Mouse (Mus musculus): Measurements from ENCODE around the gene Hist1h3a.

The Hist1h3a gene

DNA sequence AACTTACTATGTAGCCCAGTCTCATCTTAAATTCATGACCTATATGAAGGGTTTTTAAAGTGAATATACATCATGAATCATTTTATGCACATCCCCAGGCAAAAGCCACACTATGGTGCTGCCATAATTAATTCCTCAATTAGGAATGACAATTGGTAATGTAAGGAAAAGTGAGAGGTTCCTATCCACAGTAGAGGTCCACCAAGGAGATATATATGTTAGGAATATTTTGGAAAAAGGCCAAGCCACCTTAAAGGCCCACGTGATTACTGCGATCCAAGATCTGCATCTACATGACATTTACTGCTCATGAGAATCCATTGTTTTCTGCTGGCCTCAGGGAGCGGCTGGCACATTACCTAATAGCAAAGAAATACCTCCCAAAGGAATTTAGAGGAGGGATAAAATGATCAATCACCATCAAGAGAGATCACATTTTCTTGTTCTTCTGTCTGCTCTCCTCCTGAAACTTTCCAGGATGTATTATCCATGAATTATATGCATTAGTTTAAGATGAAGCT is 2.9 kb downstream of the Hist1h3a start:
- no peak for DNase-seq (ENCODE audit: low spot score in 2 of 2)

- no peak for DNase-seq (ENCODE audit: low spot score in 2 of 2)
Observed at GRCm38 (mm10) chr13:23757921-23758320, 4.3 kb downstream of the Hist1h3a start.

DNA sequence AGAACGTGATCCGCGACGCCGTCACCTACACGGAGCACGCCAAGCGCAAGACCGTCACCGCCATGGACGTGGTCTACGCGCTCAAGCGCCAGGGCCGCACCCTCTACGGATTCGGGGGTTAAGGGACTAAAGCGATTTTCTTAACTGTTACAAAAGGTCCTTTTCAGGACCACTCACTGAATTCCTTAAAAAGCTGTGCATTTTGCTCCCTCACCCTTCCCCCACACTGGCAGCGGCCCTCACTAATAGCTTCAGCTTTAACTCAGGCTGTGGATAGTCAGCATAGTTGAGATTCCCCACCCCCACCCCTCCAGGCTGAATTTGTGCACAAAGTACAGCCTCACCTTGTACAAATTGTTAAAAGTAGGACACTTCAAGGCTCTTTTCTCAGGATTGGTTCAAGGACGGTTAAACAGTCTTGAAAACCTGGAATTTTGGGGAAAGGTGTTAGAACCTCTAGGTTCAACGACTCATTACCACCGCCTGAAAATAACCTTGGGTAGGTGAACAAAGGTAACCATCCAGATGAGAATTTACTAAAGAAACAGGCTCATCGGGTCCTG is 4.9 kb downstream of the Hist1h3a start:
- no peak for DNase-seq (ENCODE audit: low spot score in 2 of 2)

- peak; percentile 92 to 97 for DNase-seq (ENCODE audit: low spot score in 2 of 2)
Observed at GRCm38 (mm10) chr13:23756790-23757189, 5.4 kb downstream of the Hist1h3a start, which contains the start of gene Hist1h4b. Gene Hist1h4b, plus strand, starts transcription at chr13:23757013.

- no peak for DNase-seq (ENCODE audit: low spot score in 2 of 2)
Observed at GRCm38 (mm10) chr13:23755000-23755399, 7.2 kb downstream of the Hist1h3a start.

DNA sequence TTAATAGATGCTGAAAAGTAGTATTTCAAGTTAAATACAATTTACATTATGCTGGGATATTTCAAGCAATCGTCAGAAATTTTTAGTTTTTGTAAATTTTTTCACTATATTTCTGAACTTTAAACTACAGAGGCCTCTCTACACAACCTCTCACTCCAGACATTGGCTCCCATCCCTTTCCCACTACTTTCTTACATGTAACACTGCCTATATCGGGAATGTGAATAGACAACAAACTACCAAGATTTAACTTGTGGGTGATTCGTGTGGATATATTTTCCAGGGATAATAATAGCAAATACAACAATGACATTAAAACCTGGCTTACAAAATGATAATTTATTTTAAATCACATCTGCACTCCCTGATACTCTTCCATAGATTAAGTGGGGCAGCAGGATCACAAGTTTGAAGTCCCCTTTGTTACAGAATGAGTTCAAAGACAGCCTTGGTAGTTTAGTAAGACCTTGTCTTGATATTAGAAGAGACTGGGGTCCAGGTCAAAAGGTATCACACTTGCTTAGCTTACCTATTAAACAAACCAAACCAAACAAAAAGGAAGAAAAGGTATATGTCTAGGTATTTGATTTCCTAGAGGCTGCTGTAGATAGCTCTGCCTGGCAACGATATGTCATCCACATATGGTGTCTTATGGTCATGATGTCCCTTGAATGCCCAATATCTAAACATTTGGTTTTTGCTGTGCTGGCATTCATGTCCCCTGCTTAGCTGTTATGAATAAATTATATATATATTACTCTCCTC is 8.7 kb downstream of the Hist1h3a start:
- no peak for DNase-seq (ENCODE audit: low spot score in 2 of 2)

DNA sequence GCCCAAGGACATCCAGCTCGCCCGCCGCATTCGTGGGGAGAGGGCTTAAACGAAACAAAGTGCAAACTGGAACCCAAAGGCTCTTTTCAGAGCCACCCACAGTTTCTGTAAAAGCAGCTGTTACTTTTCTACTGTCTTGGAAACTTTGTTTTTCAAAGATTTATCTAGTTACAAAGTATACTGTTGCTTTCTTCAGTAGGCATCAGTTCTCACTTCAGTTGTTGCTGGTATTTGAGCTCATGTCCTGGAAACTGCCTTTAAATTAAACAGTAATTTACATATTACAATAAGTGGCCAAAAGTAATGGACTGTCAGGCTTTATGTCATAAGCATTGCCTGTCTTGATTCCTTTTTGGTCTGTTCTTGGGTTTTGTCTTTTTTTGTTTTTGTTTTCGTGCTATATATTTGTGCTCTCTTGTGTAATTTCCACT is 9.4 kb downstream of the Hist1h3a start:
- DNase-seq (ENCODE audit: low spot score in 2 of 2) = no peak

GRCm38 (mm10) chr13:23752067-23752741 is 10.0 kb downstream of the Hist1h3a start, which contains the start of gene Hist1h3b:
Gene Hist1h3b, plus strand, starts transcription at chr13:23752267.
- DNase-seq (ENCODE audit: low spot score in 2 of 2) = peak; percentile 98

- no peak for DNase-seq (ENCODE audit: low spot score in 2 of 2)
Observed at GRCm38 (mm10) chr13:23751478-23751956, 10.7 kb downstream of the Hist1h3a start.

- DNase-seq (ENCODE audit: low spot score in 2 of 2) = peak; percentile 47 to 60
Observed at GRCm38 (mm10) chr13:23750839-23751477, 11.2 kb downstream of the Hist1h3a start, which contains the start of gene Hist1h2ab. Gene Hist1h2ab, plus strand, starts transcription at chr13:23751126.

DNA sequence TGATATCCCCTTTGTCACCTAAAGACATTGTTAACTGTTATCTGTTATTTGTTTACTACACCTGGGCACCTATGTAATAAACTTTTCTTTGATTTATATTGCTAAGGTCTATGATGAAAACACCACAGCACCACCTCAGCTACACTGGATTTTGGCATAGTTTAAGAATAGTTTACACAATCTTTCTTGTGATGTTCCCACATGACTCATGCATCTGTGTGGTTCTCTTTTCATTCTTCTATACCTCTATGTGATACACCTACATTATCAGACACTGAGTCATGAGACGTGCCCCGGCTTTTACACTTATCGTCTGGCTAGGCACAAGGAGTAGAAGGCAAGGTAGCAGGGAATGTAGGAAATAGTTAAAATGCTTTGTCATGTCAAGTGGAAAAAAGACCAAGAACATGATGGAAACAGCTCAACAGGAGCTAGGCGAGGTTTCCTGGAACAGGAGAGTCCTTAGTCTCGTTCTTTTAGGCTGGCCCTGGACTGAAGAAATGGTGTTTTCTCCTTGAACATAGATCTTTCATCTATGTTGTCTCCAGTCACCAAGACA is 12.5 kb downstream of the Hist1h3a start:
- DNase-seq (ENCODE audit: low spot score in 2 of 2) = no peak

GRCm38 (mm10) chr13:23747892-23748288 is 14.3 kb downstream of the Hist1h3a start:
- DNase-seq (ENCODE audit: low spot score in 2 of 2) = no peak

DNA sequence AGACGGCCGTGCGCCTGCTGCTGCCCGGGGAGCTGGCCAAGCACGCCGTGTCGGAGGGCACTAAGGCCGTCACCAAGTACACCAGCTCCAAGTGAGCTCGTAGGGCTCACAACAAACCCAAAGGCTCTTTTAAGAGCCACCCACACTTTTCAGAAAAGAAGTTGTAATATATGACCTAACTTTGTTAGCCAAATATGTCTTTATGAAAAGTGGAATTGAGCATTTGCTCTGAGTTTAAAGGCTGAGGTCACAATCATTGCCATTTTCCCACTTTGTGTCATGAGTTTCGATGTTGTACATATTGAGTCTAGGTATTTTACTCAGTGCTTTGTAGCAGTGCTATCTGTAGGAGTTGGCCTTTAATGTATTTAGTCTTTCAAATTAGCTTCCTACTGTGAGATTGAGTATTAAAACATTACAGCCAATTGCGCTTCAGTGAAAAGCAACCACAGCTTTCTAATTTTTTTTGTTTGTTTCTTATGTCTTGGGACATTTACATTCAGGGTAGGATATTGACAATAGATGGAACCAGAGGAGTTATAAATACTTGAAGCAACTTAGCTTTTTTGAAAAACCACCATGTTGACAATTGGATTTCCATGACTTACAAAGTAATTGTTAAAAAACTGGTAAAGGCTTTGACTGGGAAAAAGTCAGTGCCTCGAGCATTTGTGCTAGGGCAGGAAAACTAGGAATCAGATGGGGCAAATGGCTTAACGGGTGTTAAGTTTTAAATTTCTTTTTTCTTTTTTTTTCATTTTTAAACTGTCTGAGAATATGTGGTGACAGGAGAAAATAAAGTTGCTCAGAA is 14.9 kb downstream of the Hist1h3a start:
- DNase-seq (ENCODE audit: low spot score in 2 of 2) = no peak

- peak; percentile 72 to 80 for DNase-seq (ENCODE audit: low spot score in 2 of 2)
Observed at GRCm38 (mm10) chr13:23746201-23747080, 15.7 kb downstream of the Hist1h3a start, which contains the start of gene Hist1h2bb. Gene Hist1h2bb, plus strand, starts transcription at chr13:23746734.

DNA sequence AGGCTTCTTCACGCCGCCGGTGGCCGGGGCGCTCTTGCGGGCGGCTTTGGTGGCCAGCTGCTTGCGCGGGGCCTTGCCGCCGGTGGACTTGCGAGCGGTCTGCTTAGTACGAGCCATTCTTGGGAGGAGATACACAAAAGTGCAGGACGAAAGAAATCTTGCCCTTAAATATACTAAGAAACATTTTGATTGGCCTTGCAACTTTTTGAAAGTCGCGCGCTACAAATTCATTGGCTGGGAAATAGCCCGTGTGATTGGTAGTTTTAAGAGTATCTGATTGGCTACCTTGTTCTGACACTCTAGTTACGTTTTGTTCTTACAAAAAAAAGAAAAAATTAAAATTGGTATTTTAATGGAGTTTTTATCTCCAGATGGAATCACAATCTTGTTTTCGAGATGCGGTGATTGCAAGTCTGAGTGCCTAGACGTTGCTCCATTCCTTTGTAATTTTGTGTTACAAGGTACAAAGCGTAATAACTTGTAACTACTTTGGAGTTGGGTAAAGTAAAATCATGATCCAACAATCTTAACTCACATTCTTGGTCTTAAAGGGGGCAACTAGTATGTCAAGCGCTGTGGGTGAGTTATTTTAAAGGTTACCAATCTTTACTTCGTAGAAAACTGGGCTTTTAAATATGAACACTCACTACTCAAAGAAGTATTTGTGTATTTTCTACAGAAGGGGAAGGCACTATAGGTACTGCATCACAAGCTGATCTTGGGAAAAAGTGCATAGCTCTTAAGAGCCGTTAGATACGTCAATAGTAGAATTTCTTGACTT is 16.6 kb downstream of the Hist1h3a start, which contains the start of gene Hist1h3c:
Gene Hist1h3c (minus strand): TSS at position 222 of the 781 bp plus-strand sequence.
- peak; percentile 92 to 93 for DNase-seq (ENCODE audit: low spot score in 2 of 2)

DNA sequence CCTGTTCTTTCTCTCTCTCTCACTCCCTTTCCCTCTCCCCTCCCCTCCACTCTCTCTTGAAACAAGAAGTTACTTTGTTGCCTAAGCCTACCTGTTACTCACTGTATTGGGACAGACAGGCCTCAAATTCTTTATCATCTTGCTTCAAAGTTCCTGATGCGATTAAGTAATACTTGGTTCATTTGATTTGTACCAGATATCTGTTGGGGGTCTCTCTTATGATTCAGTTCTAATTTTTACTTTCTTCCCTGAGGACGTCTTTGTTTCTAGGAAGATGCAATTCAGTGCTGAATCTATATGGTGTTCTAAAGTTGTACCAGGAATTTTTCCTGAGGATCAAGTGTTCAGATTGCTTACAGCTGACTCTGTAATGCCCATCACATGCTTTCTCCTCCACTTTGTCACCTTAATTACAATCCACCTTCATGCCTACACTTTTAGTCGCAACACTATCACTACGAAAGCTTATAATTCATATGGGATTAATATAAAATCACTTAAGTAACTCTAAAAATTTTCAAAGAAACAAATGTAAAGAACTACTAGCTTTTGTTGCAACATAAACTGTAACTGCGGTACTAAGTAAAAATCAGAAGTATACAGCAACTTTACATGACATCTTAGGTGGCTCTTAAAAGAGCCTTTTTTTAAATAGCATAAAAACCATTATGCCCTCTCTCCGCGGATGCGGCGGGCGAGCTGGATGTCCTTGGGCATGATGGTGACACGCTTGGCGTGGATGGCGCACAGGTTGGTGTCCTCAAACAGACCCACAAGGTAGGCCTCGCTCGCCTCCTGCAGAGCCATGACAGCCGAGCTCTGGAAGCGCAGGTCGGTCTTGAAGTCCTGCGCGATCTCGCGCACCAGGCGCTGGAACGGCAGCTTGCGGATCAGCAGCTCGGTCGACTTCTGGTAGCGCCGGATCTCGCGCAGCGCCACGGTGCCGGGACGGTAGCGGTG is 17.5 kb downstream of the Hist1h3a start:
- no peak for DNase-seq (ENCODE audit: low spot score in 2 of 2)

- no peak for DNase-seq (ENCODE audit: low spot score in 2 of 2)
Observed at GRCm38 (mm10) chr13:23743963-23744362, 18.2 kb downstream of the Hist1h3a start.

All from right cerebral cortex, adult 2 months (tissue).